Mouse (Mus musculus): ENCODE measurements around the gene Drc1. TPM values are rescaled to one million over a fixed set of nuclear protein-coding genes. Genes with fewer than 3 reads are reported as not detected.

Gene Drc1
- polyA plus RNA-seq (2012; ENCODE audit: low replicate concordance), result not detected in 2 replicates

DNA sequence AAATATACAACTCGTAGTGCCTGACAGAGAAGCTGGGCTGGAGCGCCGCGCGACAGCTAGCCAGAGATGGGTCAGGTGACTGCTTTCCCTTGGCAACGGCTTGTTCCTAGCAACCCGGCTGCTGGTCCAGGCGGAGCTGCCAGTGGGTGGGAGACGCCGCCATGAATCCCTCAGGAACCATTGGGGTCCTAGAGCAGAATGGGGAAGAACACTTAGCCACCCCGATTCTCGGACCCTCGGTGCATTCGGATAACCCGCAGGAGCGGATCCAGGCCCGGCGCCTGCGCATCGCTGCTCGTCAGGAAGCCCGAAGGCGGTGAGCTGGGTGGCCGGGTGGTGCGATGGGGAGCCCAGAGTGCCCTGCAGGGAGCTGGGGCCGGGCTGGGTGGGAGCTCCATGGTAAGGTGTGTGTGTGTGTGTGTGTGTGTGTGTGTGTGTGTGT is at the start of gene Drc1:
Drc1 (plus strand) TSS at position 98 of the 442 bp plus-strand sequence.

DNA sequence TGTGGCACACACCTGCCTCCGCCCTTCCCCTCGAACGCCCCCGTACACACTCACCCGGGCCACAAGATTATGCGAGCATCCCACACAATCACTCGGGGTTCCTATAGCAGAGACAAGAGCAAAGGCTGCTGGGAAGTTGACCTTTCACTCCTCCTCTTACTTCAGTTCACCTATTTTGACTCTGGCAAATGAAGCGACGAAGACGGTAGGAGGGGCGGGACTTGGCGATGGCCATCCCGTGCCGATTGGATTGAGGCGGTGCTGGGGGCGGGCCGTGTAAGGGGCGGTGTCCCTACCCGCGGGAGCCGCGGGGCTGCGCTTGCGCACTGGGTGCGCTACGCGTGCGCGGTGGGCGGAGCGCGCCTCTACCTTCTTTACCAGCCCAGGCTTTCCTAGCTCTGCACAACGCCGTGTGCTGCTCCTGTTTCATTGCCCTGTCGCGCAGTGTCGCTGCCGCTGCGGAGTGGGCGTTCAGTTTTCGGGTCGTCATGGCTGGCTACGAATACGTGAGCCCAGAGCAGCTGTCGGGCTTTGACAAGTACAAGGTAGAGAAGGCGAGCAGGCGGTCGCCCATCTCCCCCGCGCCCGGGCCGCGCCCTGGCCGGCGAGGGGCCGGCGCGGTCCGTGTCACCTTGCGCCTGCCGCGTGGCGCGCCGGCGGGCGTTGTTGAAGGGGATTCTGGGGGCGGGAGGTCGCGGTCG is 48.8 kb upstream of the Drc1 start, which contains the start of gene Selenoi:
Selenoi (plus strand) TSS at position 311 of the 701 bp plus-strand sequence.

Other genes with a start within 250 kb of the Drc1 start
- gene Tyms, start 207.8 kb upstream of the Drc1 start, polyA plus RNA-seq (2012; ENCODE audit: low replicate concordance), result 4.0 and 48.3 TPM in 2 replicates
- gene Garem2, start 176.2 kb upstream of the Drc1 start, polyA plus RNA-seq (2012; ENCODE audit: low replicate concordance), result not detected in 2 replicates
- not detected in 2 replicates for gene 3110082J24Rik, start 175.3 kb upstream of the Drc1 start, polyA plus RNA-seq (2012; ENCODE audit: low replicate concordance)
- gene Hadha, start 126.2 kb upstream of the Drc1 start, polyA plus RNA-seq (2012; ENCODE audit: low replicate concordance), result 23.9 and 77.9 TPM in 2 replicates
- 6.2 and 38.3 TPM in 2 replicates for gene Hadhb, start 126.1 kb upstream of the Drc1 start, polyA plus RNA-seq (2012; ENCODE audit: low replicate concordance)
- gene Adgrf3, start 75.7 kb upstream of the Drc1 start, polyA plus RNA-seq (2012; ENCODE audit: low replicate concordance), result not detected in 2 replicates
- gene Selenoi, start 48.8 kb upstream of the Drc1 start, polyA plus RNA-seq (2012; ENCODE audit: low replicate concordance), result 0.16 and 2.8 TPM in 2 replicates
- gene Otof, start 180.5 kb downstream of the Drc1 start, polyA plus RNA-seq (2012; ENCODE audit: low replicate concordance), result not detected in 2 replicates
- gene 1700001C02Rik, start 184.7 kb downstream of the Drc1 start, polyA plus RNA-seq (2012; ENCODE audit: low replicate concordance), result not detected in 2 replicates

Measured in leukemia stem cell, adult 10-12 weeks (primary cell).